Comparison of ENCODE assay signal across 1 mouse cellular context in the genomic region with DNA sequence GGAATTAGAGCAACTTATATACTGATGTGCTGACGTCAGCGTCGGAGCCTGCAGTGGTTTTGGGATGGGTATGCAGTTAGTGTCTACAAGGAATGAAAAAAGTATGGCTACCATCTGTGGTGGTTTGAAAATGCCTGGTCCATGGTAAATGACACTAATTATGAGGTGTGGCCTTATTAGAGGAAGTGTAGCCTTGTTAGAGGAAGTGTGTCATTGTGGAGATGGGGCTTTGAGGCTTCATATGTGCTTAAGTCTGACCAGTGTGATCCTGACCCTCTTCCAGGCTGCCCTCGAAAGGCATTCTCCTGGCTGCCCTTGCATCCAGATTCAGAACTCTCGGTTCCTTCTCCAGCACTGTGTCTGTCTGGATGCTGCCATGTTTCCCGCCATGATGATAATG.
TF ChIP-seq lines count a peak whose summit lies in the region.

No protein-coding gene starts in this region.

TF ChIP-seq in MEL, 35 proteins besides CTCF, POLR2A, EP300 and RAD21:
- TF ChIP-seq ETS1 (IDR thresholded peaks at IDR 0.05; ENCODE audit: low read depth, low read length) (no peak), ZKSCAN1 (IDR thresholded peaks at IDR 0.05; ENCODE audit: low read depth, low read length) (no peak), BHLHE40 (IDR thresholded peaks at IDR 0.05; ENCODE audit: borderline replicate concordance, low read depth, low read length) (no peak)
